Mouse (Mus musculus): ENCODE results near the gene Unc13b.
"Not testable (repeated sequence)": the region's sequence is repeated elsewhere in the genome, so short reads cannot be mapped to it uniquely, and the experiment has no call there.

The Unc13b gene

DNA sequence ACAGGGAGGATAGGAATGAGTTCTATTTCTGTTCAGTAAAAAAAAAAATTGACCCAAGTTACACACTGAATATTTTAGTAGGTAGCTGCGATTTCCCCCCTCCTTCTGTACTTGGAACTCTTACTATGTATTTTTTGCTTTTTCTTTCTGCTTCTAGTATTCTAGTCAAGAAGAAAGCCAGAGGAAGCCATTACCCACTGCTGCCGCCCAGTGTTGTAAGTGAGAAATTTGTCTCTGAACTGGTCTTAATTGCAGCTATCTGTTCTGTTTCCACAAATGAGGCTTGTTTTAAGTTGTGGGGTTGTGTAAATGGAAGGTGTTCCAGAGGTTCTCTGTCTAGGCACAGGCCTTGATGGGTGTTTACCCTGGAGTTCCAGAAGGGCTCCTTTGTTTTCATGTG lies 56.2 kb downstream of the Unc13b start:
- peak; percentile 11 for DNase-seq

DNA sequence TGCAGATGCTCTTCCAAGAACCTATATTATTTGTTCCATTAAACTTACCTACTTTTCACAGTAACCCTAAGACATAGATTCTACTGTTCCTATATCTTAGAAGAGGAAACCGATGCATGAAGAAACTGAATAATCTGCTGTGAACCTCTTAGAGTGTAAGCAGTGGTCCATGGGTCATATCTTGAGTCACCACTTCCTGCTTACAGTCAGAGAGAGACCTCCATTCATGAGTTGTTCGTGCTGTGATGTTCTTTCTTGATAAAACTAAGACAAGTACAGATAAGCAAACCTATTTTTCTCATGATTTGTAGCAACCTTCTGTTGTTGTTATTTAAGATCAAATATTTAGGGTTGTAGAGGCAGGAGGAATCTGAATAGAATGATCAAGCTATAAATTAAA lies 57.5 kb downstream of the Unc13b start:
- DNase-seq: no peak

DNA sequence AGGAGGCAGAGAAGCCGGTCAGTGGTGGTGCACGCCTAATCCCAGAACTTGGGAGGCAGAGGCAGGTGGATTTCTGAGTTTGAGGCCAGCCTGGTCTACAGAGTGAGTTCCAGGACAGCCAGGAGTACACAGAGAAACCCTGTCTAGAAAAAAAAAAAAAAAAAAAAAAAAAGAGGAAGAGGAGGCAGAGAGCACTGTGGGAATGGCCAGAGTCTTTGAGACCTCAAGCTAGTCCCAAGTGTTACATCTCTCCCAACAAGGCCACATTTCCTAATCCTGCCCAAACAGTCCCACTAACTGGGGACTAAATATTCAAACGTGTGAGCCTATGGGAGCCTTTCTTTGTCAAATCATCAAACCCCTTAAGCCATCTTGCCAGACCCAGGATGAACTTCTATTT lies 71.0 kb downstream of the Unc13b start:
- DNase-seq: no peak

DNA sequence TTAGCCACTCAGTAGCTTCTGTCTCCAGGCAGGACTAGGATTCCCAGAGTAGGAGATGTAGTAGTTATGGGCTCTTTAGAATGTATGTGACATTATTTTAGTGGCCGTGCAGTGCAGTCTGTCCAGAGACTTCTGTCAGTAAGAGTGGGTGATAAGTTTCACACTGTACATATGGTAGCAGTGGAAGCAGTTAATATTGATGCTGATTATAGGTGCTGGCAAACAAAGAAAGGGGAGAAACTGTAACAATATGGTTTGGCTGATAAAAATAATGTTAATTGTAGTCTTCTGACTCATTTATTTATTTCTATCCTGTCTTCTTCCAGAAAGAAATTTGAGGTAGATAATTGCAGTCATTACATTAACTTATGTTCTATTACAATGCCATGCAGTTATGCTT lies 83.9 kb downstream of the Unc13b start:
- DNase-seq: no peak

DNA sequence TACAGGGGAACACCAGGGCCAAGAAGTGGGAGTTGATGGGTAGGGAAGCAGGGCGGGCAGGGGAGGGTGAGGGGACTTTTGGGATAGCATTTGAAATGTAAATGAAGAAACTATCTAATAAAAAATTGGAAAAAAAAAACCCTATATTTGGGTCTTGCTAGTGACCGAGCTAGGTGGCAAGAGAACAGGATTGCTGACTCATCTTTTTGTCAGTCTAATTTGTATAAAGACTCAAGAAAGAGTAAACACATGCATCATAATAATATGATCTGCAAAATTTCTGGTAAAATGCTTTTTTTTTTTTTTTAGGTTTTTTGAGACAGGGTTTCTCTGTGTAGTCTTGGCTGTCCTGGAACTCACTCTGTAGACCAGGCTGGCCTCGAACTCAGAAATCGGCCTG lies 93.7 kb downstream of the Unc13b start:
- not testable (repeated sequence) for DNase-seq

DNA sequence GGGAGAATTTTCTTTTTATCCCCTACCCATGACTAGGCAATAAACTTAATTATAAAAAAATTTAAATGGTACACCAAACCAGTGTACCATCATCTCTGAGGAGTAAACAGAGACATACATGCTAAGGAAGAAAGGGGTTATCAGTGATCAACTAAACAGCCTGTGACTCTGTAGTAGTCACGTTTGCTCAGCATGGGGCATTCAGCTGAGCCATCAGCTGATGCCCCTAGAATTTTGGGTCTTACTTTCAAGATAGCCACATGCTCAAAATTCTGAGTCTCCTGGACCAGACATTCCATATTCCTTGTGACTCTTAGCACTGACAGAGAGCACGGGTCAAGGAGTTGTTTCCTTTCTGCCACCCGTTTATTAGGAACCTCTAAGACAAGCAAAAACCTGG lies 101.3 kb downstream of the Unc13b start:
- no peak for DNase-seq

DNA sequence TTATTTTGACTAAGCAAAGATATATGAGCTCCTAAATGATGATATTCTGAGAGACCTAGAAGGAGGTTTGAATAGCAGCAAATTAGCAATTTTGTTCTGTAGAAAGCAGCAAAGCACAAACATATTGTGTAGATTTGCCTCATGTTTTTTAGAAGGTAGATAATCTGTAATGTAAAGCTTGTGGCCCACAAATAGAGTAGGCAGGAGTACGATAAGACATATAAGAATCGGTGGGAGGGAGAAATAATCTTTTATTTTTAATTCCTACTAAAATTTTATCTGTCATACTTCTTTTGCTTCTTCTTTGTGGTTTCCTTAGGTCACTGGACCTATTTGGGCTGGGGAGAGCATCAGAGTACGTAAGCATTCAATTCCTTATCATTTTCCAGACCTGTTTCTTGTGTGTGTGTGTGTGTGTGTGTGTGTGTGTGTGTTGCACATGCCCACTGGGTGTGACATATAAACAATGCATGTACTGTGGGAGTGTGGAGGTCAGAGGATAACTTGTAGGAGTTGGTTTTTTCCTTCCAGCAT lies 102.4 kb downstream of the Unc13b start:
- no peak for DNase-seq

DNA sequence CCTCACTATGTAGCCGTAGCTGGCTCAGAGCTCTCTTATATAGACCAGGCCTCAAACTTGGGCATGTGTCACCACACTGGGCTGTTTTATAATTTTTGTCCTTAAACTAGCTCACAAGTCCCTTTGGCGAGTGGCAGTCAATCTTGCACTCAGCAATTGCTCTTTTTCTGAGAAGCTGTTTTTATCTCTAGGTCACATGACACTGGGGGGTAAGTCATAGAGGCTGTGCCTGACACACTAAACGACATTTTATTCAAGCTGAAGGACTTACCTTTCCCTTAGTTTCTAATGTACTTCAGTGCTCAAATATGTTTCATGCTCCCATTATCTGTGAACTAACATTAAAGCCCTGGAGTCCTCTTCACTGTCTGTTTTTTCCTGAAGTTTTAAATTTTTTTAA lies 104.5 kb downstream of the Unc13b start:
- DNase-seq: no peak

DNA sequence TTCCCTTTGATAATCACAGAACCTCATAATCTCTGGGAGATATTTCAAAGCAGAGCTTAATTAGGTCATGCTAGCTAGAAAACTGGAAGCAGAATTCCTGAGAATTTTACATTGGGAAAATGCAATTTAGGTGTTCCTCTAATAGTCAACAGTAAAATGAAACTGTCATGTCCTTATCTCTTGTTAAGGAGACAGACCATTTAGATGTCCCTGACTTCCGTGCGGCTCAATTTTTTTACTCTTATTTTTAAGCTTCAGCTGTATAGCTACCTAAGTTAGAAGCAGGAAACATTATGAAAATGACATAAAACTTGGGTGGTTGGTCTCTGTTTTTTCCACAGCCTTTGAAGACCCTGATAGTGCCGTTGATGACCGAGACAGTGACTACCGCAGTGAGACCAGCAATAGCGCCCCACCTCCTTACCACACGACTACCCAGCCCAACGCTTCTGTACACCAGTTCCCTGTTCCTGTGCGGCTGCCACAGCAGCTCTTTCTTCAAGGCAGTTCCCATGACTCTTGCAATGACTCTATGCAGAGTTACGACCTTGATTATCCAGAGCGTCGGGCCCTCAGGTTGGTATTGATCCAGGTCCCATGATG lies 106.8 kb downstream of the Unc13b start:
- no peak for DNase-seq

DNA sequence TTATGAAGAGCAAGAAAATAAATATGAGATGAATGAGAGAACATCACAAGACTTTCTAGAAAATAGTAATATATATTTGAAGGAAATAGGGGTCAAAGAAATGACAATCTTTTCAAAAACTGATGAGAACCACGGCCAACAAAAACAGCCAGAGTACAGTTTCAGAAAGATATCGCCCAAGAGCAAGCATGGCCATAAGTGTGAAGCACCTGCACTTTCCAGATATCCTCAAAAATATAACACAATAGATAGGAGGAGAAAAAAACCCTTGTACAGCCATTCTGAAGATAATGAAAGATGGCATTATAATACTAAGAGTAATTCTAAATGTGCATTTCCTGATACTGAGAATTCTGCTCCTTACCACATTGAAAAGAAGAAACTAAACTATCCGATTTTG lies 111.3 kb downstream of the Unc13b start:
- DNase-seq: no peak

DNA sequence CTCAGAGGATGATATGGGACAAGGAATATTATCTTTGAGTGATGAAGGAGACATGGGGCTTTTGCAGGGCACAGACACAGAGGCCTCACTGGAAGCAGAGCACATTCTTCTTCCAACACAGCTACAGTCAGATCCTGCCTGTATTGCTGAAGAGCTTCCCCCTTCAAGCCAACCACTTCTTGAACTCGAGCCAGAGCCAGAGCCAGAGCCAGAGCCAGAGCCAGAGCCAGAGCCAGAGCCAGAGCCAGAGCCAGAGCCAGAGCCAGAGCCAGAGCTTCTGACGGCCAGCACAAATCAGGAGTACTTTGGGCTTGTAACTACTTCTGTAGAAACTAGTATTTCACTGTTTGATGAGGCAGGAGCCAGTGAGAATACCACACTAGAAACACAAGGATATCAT lies 118.4 kb downstream of the Unc13b start:
- no peak for DNase-seq

DNA sequence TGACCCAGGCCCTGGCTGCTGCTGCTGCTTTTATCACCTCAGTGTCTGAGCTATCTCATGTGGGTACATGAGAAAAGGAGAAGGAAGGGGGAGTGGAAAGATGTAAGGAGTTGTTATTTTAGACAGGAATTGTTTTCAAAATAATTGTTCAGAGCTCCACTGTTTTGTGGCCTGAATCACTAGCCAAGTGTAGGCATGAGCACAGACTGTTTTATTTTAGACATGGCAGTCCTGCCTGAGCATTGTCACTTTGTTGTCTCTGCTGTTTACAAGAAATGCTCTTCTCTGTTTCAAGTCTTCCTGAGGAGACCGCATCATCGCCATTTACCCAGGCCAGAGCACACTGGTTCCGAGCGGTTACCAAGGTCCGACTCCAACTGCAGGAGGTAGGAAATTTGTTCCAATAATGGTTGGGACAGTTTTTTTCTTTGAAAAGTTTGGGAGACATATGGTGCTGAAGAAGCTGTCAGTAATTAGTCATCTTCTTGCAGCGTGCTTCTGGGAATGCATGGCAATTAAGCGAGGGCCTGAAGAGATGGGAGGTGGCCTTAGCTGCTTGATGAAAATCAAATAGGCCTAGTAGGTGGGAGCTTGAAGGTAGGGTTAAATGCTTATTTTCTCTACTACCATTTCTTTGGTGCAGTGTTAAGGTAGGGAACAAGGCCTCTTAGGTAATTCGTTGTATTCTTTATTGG lies 123.9 kb downstream of the Unc13b start:
- no peak for DNase-seq

DNA sequence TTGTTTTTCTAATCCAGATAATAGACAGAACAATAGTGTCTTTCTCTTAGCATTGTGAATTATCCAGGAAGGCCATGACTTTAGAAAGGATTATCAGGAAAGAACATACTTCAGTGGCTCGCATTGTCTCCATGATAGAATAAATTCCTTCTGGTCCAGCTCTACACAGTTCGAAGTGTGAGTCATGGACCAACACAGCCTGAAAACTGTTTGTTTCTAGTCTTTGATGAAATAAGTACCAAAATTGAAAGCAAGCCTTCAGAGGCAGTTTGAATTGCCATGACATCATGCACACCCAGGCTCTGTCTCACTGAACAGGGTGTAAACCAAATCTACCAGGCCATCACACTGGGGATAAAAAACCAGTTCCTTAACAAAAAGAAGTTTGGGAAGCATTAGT lies 128.7 kb downstream of the Unc13b start:
- no peak for DNase-seq

DNA sequence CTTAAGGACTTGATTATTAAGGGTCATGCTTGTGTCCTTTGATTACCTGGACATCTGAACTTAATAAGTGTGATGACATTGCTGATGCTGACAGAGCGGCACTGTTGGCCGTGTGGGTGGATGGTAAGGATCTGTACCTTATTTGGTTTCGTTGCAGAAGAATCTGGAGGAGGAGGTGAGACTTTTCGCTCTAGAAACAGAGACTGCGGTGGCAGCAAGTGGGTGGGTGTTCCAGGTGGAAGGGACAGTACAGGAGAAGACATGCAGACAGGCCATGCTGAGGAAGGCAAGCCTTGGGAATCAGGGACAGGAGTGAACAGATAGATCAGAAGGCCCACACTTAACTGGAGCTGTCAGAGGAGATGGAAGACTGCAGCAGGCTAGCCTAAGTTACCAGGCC lies 130.6 kb downstream of the Unc13b start:
- DNase-seq: no peak

DNA sequence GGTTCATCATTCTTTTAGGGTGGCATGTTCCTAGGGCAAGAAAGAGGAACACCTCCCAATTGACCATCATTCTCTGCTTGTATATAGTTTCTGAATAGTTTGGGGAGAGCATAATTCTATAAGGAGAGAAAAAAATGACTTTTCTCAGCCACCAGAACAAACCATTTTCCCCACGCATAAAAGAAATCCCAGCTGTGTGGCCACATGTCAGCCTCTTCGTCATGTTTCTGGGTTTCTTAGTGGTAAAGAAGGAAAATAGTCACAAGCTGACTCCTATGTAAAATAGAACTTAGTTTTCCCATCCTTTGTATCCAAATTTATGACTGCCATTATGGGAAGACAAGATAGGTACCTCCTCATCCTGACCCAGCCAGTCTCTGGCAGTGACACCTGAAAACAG lies 146.2 kb downstream of the Unc13b start:
- no peak for DNase-seq

DNA sequence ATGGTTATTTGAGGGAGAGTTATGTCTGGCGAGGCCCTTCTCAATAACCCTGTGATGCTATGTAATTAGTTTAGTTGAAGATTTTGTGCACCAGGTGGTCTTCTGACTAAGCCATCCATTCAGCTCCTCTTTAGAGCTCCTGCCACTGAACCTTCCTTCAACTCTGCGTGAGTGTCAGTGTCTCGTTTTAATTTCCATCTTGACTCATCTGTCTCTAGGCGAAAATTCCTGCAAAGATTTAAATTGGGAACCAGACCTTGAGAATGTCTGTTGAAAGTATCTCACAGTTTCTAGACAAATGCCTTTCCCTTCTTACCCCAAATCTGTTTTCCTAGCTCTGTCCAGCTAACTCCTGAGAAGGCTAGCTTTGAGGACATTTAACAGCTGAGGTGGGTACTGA lies 146.8 kb downstream of the Unc13b start:
- no peak for DNase-seq

DNA sequence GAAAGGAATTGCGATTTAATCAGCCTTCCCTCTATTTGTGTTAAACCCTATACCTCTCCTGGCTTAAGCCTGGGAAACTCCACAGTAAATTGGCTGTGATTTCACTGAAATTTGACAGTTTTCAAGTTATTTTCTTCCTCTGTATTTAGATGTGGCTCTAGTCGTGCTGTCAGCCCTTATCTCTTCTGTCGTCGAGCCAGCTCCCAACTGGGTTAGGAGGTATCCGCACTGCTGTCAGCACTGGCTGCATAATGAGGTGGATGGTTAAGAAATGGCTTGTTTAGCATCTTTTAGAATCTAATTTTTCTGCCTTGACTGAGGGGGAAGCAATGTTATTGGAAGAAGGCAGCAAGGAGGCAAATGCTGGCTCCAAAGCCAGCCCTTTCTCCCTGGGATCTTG lies 148.2 kb downstream of the Unc13b start:
- DNase-seq: no peak

DNA sequence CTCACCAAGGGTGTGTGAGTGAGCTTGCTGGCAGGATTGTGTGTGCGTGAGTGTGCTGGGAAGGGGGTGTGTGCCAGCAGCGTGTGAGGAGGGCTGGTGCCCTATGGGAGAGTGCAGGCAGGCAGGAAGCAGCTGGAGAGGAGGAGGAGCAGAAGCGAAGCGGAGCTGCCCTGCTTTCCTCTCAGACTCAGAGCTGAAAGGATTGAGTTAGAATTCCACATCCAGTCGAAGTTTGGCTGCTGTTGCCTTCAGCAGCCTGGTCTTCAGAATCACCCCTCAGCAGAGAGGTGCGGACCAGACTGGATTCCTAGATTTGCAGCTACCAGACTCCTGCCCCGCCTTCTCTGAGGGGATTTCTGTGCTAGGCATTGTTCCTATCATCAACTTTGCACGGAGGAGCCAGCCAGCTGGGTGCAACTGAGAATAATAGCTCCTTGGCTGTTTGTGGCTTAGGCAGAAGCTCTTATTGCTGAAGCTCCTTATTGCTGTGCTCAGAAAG lies 150.4 kb downstream of the Unc13b start:
- no peak for DNase-seq

DNA sequence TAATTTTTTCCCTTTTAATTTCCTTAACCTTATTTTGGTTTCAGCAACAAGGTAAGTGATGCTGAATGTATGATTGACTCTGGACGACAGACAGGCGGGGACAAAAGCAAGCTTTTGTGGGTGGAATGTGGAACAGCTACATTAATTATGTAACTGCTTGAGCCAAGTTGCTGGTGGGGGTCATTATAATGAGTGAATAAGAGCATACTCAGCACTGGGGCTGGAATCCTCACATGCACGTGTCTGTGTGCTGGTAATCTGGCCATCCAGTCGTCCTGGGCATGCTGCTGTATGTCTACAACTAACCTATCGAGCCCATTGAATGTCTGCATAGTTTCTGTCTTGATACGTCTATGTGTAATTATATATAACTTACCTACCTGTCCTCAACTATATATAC lies 150.9 kb downstream of the Unc13b start:
- no peak for DNase-seq

DNA sequence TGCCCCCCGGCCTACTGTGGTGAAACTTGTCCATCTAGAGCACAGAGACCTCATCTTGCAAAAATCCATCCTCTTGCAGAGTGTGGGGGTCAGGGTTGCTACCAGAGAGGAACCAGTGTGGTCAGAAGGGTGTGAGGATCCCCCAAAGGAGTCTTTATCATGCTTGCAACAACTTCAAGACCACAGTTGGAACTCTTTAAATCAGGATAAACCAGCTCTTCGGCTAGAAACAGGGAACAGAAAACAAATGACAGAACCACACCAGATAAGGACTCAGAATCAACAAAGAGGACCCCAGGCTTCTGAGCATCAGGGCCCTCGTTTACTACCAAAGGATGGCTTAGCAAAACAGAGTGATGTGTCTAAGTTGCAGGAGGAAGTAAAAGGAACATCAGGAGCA lies 157.7 kb downstream of the Unc13b start:
- DNase-seq: no peak

DNA sequence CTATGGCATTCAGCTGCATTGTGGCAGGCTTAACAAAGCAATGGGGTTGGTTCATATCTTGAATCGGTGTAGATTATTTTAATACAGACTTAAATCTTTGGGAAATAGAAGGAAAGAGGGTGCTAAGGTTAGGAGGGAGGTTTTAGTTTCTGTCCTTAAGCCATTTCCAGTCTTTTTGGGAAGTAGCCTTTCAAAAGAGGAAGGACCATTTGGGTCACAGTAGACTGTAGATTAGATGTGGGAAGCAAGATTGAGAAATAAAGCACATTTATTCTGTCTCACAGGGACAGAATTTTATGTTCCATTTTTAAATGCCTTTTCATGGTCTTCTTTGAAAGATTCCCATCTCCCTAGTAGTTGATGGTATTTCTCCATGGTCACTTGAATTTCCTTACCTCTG lies 159.2 kb downstream of the Unc13b start:
- DNase-seq: no peak

DNA sequence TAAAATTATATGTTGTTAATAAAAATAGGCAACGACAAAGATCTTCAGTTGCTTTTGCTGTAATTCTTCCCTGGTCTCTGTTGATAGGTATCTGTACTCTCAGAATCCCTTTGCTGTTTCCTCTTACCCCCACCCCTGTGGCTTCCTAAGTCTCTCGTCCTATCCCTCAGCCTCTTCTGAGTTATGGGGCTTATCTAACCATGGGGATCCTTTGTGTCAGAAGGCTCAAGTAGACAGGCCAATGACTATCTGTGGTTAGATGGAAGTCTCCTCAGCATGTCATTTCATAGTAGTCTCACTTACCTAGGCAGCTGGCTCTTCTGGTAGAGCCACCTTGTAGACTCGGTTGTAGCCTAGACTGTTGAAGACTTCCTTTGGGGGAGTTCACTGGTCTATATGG lies 173.1 kb downstream of the Unc13b start:
- DNase-seq: no peak

DNA sequence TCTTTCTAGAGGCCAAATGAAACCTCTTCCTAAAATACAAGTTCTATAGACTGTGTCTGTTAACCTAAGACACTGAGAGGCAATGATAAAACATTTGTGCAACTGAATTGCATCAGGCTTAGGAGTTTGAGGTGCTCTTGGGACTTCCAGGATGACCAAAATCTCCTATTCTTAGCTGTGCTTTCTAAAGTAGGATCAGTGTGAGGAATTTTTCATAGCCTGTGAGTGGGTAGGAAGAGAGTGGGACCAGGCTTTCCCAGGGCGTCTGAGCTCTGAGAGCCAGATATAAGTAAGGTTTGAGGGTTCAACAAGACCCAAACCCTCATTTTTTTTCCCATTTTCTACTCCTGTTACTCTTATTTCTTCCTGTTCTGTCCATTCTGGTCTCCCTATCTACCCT lies 174.2 kb downstream of the Unc13b start:
- DNase-seq: no peak

DNA sequence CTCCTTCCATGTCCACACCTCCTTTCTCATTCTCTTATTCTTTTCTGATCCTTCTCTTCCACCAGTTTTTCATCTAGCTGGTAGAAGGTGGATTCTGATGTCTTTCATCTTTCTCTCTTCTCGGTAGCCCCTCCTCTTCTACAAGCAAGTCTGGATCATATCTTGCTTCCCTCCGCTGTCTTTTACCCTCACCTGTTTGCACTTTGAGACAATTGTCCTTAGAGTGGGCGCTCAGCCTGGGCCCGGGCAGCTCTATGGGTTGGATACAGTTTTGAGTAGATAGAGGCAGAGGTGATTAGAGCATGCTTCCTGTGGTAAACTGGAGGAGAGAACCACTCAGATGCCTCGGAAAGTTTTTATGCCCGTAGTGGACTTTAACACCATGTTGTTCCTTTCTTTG lies 174.7 kb downstream of the Unc13b start:
- DNase-seq: no peak

DNA sequence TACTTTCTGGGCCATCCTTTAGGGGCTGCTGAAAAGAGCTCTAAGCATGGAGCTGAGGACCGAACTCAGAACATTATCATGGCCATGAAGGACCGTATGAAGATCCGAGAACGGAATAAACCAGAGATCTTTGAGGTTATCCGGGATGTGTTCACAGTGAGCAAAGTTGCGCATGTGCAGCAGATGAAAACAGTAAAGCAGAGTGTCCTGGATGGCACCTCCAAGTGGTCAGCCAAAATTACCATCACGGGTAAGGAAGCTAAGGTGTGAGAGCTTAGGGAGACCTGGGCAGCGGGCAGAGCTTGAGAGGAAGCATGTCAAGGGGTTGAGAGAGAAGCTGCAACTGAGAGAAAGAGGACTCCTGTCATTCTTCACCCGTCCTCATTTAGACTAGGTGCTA lies 178.1 kb downstream of the Unc13b start:
- no peak for DNase-seq
